Mouse (Mus musculus) kidney, adult 8-10 months (tissue): ENCODE measurements around the gene BC049715.
"Not testable (repeated sequence)": the region's sequence is repeated elsewhere in the genome, so short reads cannot be mapped to it uniquely, and the experiment has no call there.

Experiments
- DNase-seq, 2 experiments: peaks; one replicate each; pipeline ENCODE4 v3.0.0; 2022

The BC049715 gene

DNA sequence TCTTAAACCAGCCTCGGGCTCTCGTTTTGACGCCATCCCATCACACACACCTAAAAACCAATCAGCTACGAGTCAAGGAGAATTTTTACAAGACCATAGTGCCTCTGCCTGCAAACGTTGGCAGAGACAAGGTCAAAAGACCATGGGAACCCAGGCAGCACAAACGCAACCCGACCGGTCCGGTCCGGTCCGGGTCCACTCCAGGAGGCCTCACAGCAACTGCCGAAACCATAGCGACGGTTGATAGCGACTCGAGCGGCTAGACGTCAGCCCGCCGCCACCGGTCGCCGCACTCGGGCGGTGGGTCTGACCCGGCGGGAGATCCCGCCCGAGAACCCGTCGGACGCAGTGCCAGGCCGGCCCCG, at the start of gene BC049715:
TSS of gene BC049715 (plus strand) at position 111 of the 365 bp plus-strand sequence.
- peak; percentile 45 to 47 for DNase-seq

- DNase-seq, result no peak
Measured at GRCm38 (mm10) chr6:136781377-136781986, 45.9 kb upstream of the BC049715 start, which contains the start of gene Gucy2c. TSS of gene Gucy2c (minus strand) at chr6:136781765.

DNA sequence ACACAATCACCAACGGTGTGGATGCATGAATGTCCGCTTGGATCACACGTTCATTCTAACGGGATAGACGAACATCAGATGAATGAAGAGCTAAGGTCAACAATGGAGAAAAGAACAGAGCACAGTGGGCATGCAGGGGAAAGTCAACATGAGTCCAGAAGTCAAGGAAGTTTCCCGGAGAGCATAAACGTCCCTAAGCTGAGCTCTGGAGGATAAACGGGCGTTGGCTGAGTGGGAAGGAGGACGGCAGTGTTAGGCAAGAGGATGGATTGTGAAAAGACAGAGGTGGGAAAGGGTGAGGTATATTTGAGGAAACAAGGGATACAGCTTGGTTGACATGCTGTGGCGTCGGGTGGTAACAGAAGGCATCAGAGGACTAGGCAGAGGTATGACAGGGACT, 45.3 kb upstream of the BC049715 start:
- no peak for DNase-seq

- no peak for DNase-seq
Measured at GRCm38 (mm10) chr6:136782761-136783160, 44.7 kb upstream of the BC049715 start.

DNA sequence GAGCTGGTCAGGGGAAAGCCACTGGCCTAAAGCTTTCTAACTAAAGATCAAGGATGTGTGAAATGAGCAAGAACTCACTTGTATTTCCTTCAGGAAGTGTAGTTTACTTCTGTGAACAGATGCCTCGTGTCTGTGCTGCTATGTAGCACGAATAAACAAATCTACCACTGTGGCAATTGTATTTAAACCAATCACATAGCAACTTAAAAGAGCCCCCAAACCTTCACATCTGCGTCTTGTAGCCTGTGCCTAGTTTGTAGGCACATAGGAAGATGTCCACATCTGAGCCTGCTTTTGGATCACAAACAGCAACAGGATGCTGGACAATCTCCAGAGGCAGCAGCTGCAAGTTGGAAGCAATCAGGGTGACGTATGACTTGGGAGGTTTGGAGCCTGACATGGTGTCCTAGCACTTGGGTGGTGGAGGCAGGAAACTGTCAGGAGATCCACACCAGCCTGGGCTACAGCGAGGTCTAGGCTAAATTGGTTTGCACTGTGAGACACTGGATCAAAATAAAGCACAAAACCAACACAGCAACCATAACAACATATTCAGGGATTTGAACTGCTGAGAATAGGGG, 37.9 kb upstream of the BC049715 start:
- peak; percentile 43 to 46 for DNase-seq

DNA sequence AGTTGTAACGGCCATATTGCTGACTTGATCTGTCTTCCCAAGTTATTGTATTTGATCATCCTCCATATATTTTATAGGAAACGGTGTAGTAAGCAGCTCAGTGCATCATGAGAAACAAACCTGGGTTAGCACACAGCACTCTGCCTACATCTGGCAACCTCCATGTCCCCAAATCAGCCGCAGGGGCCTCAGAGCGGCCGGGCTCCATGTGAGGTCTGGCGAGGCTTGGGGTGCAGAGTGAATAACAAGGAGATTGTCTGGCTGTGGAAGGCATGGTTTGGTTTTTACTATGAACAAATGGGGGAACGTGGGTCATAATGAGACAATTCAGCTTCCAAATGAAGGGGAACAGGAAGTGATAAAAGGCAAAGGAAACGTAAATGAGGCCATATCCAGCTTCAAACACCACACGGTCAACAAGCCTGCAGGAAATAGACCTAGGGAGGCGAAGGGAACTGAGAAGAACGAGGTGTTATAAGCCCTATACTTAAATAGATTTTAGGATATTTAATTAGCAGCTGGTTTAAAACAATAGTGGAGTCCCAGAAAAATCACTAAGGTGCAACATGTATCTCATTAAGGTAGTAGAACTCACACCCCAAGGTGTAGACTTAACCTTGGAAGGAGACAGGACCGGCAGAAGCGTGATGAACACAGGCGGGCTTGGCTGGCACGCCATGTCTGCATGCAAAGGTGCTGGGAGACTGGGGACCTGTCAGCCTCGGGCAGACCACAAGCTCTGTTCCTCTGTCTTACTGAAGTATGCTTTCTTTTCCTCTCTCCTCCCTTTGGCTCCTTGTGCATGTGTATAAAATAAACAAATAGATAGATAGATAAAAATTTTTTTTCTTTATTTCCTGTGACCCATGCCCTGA, 34.3 kb upstream of the BC049715 start:
- DNase-seq, result no peak

DNA sequence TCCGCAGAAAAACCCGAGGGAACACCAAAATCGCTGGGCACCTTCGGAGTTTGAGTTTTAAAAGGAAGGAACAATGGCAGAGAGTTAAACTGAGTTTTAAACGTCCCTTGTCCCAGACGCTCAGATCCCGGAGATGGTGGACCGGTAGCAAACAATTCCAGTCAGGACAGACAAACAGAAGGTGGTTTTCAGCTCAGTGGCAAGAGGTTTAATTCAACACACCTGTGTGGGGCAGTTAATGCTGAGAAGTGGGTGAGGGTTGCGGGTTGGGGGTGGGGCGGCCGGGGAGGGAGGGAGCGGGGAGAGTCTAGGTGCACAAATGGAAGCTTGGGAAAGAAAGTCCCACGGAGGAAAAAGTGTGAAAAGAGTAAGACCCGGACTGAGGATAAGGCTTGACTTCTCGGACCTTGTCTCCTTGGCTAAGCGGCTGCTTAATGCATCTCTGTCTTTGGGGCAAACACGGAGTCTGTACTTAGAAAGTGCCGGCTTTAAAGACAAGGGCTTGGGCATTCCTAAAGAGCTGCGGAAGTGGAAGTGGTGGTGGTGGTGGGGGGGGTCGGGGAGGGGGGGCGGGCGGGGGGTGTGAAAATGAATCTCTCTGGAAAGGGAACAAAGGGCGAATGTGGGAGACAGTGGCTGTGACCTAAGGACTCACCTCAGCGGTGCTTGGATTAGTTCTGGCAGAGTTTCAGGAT, 33.4 kb upstream of the BC049715 start:
- DNase-seq, result no peak

DNA sequence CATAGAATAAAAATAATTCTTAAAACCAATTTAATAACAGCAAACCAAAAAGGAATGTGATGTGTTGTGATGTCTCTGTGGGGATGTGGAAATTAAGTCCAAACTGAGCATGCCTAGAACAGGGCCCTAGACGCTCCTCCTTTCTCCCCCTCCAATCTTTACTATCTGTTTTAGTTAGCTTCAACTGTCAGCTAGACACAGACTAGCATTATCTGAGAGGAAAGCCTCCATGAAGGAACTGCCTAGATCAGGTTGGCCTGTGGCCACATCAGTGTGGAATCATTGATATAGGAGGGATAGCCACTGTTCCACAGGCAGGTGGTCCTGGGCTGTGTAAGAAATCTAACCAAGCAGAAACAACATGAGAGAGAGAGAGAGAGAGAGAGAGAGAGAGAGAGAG, 32.3 kb upstream of the BC049715 start:
- no peak for DNase-seq

DNA sequence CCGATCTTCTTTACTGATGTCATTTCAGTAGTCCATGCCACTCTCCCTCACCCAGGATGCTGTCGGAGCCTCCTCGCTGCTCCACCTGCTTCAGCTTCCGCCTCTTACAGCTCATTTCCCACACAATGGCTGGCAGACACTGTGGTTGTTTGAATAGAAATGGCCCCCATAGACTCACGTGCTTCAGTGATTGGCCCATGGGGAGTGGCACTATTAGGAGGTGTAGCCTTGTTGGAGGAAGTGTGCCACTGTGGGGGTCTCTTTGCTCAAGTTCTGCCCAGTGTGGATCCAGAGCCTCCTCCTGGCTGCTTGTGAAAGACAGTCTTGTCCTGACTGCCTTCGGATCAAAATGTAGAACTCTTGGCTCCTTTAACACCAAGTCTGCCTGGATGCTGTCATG, 31.6 kb upstream of the BC049715 start:
- DNase-seq, result no peak

GRCm38 (mm10) chr6:136797874-136798693, 29.3 kb upstream of the BC049715 start:
- DNase-seq, result not testable (repeated sequence)

GRCm38 (mm10) chr6:136800710-136801109, 26.7 kb upstream of the BC049715 start:
- no peak for DNase-seq

DNA sequence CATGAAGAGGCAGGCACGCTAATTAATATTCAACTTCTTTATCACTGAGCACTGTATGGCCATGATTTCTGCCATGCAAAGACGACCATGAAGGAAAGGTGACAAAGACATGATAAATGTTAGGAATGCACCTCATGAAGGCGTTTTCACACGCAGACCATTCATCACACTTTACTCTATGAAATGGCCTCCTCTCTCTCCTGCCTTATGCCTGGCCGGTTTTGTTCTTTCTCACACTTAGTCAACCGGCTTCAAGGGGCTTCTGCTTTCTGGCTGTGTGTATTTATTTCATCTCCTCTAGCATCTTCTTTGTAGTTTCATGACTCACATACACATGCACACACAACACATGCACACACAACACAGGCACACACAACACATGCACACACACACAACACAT, 26.2 kb upstream of the BC049715 start:
- DNase-seq, result no peak

- no peak for DNase-seq
Measured at GRCm38 (mm10) chr6:136803093-136803738, 24.2 kb upstream of the BC049715 start.

DNA sequence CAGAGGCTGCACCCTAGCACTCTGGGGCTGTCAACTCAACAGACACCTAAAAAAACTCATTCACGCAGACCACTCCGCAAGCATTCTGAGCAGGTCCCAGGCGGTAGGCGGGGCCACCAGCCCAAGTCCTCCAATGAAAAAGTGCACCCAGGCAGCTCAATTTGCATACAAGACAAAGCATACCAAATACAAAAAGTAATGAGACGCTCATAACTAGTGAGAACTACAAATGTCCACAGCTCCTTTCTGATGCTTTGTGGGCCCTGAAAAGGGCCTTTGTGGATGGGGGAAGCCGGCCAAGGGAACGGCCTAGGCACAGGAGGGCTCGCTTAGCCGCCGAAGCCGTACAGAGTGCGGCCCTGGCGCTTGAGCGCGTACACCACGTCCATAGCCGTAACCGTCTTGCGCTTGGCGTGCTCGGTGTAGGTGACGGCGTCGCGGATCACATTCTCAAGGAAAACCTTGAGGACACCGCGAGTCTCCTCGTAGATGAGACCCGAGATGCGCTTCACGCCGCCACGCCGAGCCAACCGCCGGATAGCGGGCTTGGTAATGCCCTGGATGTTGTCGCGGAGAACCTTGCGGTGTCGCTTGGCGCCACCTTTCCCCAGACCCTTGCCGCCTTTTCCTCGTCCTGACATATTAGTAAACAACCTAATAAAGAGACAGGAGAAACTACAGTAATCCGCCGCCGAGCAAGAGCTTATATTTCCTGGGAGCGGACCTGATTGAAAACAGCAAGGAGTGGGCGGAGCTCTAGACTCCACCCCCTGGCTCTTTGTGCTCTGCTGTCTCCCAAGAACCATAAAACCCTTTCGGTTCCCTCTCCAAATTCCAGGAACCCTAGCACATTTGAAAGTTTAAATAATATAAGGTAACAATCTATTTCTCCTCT, 23.4 kb upstream of the BC049715 start, which contains the start of gene Hist4h4:
TSS of gene Hist4h4 (minus strand) at position 677 of the 895 bp plus-strand sequence.
- peak; percentile 94 to 96 for DNase-seq

GRCm38 (mm10) chr6:136804705-136805408, 22.6 kb upstream of the BC049715 start:
- DNase-seq, result no peak

DNA sequence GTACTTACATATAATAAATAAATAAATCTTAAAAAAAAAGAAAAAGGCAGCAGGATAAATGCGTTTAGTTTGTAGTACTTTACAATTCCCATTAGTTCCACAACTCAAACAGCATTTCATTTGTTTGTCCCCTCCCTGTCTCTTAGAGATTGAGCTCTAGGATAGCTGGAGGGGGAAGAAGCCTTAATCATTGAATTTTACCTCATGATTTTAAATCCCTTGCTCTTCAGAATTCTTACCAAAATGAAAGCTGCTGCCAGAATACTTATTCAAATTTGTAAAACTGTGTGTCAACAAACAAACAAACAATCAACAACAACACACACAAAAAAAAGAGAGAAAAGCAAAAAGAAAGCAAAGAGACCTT, 22.0 kb upstream of the BC049715 start:
- DNase-seq, result no peak

DNA sequence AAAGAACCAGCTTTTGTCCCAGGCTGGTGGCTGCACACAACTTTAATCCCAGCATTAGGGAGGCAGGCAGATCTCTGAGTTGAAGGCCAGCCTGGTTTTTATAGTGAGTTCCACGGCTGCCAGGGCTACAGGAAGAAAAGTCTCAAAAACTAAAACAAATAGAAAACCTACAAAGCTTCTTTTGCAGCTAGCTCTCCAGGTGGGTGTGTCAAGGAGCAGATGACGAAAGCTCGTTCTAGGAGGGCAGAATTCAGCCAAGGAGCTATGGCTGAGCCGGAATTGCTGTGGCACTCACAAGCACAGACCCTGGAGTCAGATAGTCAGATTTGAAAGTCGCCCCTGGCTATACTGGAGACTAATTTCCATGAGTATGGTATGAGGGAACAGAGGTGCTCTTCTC, 20.6 kb upstream of the BC049715 start:
- no peak for DNase-seq

GRCm38 (mm10) chr6:136807395-136808013, 19.9 kb upstream of the BC049715 start:
- no peak for DNase-seq

- DNase-seq, result peak; percentile 98
Measured at GRCm38 (mm10) chr6:136808014-136808417, 19.4 kb upstream of the BC049715 start, which contains the start of gene H2afj. TSS of gene H2afj (plus strand) at chr6:136808244.
